Mouse (Mus musculus): ENCODE measurements around the gene Adam4.

DNA sequence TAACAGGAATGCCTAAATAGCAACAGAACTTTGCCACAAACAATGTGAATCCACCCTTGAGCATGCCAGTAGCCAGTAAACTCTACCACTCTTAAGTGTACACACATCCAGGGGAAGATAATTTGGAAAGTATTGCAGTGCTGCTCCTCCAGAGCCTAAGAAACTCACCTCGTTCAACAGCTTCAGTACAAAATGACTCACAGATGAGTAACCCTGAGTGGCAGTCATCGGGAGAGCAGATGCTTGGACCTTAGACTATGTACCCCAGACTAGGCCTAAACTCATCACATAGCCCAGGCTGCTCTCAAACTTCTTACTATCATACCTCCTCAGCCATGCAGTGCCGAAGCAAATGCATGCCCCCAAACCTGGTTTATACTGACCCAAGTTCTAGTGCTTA, 12.8 kb downstream of the Adam4 start:
- TF ChIP-seq USF1 (IDR thresholded peaks at IDR 0.05; ENCODE audit: low read depth) (no peak), CTCF (IDR thresholded peaks at IDR 0.05; ENCODE audit: control insufficient read depth, insufficient read depth, insufficient read length) (no peak), CEBPB (IDR thresholded peaks at IDR 0.05; ENCODE audit: low read depth) (no peak)
